Mouse (Mus musculus): Measurements from ENCODE around the gene Taf1b. TPM values are rescaled to one million over a fixed set of nuclear protein-coding genes. Genes with fewer than 3 reads are reported as not detected.
A peak's percentile ranks its signal among the peaks of the same experiment; 100 is the strongest.

Taf1b gene
- polyA plus RNA-seq, 1 experiment from 2014 or later = 34.3 TPM

DNA sequence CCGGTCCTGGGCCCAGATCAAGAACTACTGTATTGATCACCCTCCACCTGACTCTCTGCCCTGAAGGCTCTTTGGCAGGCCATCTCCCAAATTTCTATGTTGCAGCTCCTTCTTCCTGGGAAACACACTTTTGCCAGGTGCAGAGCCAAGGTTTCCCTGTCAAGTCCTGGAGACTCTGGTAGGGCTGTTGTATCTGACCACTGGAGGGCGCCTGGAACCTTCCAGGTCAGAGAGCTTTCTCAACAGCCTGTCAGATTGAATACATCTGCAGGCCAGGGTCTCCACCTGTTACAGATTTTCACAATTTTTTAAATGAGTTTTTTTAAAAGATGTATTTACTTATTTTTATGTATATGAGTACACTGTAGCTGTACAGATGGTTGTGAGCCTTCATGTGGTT lies 105.1 kb downstream of the Taf1b start:
- 46% methylated on average over 2 of the region's 2 CpGs for WGBS
- peak; percentile 62; the same call in 1 of the 2 replicates for ATAC-seq (ENCODE audit: low FRiP score, low TSS enrichment)

DNA sequence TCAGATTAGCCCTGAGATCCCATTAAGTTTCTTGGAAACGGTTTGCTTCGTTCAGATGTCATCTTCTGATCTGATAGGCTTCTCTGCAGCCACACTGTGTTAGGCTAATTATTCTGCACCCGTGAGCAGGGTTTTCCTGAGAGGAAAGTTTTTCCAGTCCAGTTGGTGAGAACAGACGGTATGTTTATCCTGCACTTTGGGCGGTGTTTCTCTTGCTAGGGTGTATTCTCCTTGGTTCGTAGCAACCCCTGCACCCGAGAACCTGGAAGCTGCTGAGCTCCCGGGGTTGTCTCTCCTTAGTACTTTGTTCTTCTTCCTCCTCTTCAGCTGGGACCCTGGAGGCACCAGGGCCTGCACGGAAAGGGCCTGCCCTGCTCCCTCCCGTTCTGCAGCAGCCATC lies 108.0 kb downstream of the Taf1b start:
- Histone ChIP-seq H3K9ac (ENCODE audit: low read depth, low read length) (no peak overlapping the region), H3K27me3 (ENCODE audit: control insufficient read depth, insufficient read depth, low read length) (no peaks in the 10 kb centered on the region), H3K27ac (ENCODE audit: low read depth, low read length) (no peak overlapping the region), H3K4me2 (replicated peaks; ENCODE audit: low read depth, low read length) (no peak overlapping the region), H3K4me1 (ENCODE audit: control insufficient read depth, insufficient read depth, low read length) (no peaks in the 10 kb centered on the region), H3K4me3 (ENCODE audit: low read length) (no peak overlapping the region), H3K36me3 (ENCODE audit: control insufficient read depth, insufficient read depth, low read length) (no peaks in the 10 kb centered on the region), H3K9me3 (ENCODE audit: control insufficient read depth, low read length) (no peaks in the 10 kb centered on the region)
- no peak for ATAC-seq (ENCODE audit: low FRiP score, low TSS enrichment)
- WGBS = 68% methylated on average over 10 of the region's 10 CpGs

More for the DNA sequence above, 105.1 kb downstream of the Taf1b start:
- no peaks in the 10 kb centered on the region for H3K9me3 ChIP-seq (ENCODE audit: control insufficient read depth, low read length)
- H3K36me3 ChIP-seq (ENCODE audit: control insufficient read depth, insufficient read depth, low read length) = no peaks in the 10 kb centered on the region
- H3K4me3 ChIP-seq (ENCODE audit: low read length) = no peak overlapping the region
- no peaks in the 10 kb centered on the region for H3K27me3 ChIP-seq (ENCODE audit: control insufficient read depth, insufficient read depth, low read length)
- H3K9ac ChIP-seq (ENCODE audit: low read depth, low read length) = no peak overlapping the region
- no peak overlapping the region for H3K4me2 ChIP-seq (replicated peaks; ENCODE audit: low read depth, low read length)
- no peak overlapping the region for H3K27ac ChIP-seq (ENCODE audit: low read depth, low read length)
- H3K4me1 ChIP-seq (ENCODE audit: control insufficient read depth, insufficient read depth, low read length) = no peaks in the 10 kb centered on the region

Other genes with a start within 250 kb of the Taf1b start
- 1.4 and 3.5 TPM in 2 replicates for gene Grhl1, start 73.9 kb downstream of the Taf1b start, polyA plus RNA-seq (2014; fragmentation: Nextera tagmentation; extraction: Ambion mirVana)
- gene Klf11, start 152.9 kb downstream of the Taf1b start, polyA plus RNA-seq (2014; fragmentation: Nextera tagmentation; extraction: Ambion mirVana) = 6.2 and 11.9 TPM in 2 replicates
- gene Cys1, start 183.5 kb downstream of the Taf1b start, polyA plus RNA-seq (2014; fragmentation: Nextera tagmentation; extraction: Ambion mirVana) = 10.7 and 11.8 TPM in 2 replicates
- gene Rrm2, start 209.9 kb downstream of the Taf1b start, polyA plus RNA-seq (2014; fragmentation: Nextera tagmentation; extraction: Ambion mirVana) = 206 and 236 TPM in 2 replicates